Mouse (Mus musculus) liver, embryonic 14.5 days (tissue): ENCODE measurements at regions not wholly inside any gene's neighbourhood (a gene's known extent, or its start where the extent isn't known, plus 50 kb on each side); places are given as distances from the start of the nearest gene placed in this dataset.

Source experiments
- ATAC-seq: fragments of 200-750 bp; cut with Nextera tagmentation; 2 replicates; pipeline ENCODE4 v1.8.0; 2017; ENCODE audit warnings: moderate number of reproducible peaks, mild to moderate bottlenecking, moderate library complexity; ENCODE audit not compliant: insufficient read depth
- DNase-seq, 3 experiments: peaks; one replicate each; pipeline ENCODE4 v3.0.0-alpha.2; 2012 to 2013; ENCODE audit warnings: low read depth in 3 of 3, low spot score in 3 of 3
- H3K27ac ChIP-seq: fragments of 300-500 bp; sonication (generic); 2 replicates; pipeline ENCODE4 v1.5.1; 2014; ENCODE audit warnings: moderate library complexity, mild to moderate bottlenecking, control low read depth, inconsistent platforms
- H3K27me3 ChIP-seq: fragments of 300-500 bp; sonication (generic); 2 replicates; pipeline ENCODE4 v1.6.1; 2014; ENCODE audit warnings: mild to moderate bottlenecking, low read length, moderate library complexity; ENCODE audit not compliant: control insufficient read depth, insufficient read depth
- H3K36me3 ChIP-seq: fragments of 300-500 bp; sonication (generic); replicated peaks from 2 replicates; pipeline ENCODE4 v1.6.1; 2014; ENCODE audit warnings: low read depth; ENCODE audit not compliant: control insufficient read depth, insufficient read depth
- H3K4me1 ChIP-seq, 2 experiments: fragments of 200-500 bp in 1 of 2; fragments of 300-500 bp in 1 of 2; sonication (generic) in 1 of 2; replicated peaks; 2 replicates each; pipeline ENCODE4 v1.6.1; 2012 to 2014; ENCODE audit warnings: antibody characterized with exemption in 1 of 2, inconsistent platforms in 1 of 2, low read length in 1 of 2; ENCODE audit not compliant: control insufficient read depth in 2 of 2, insufficient read depth in 2 of 2
- H3K4me2 ChIP-seq: fragments of 300-500 bp; sonication (generic); 2 replicates; pipeline ENCODE4 v1.6.1; 2014; ENCODE audit warnings: low read depth, mild to moderate bottlenecking, control low read depth, moderate library complexity
- H3K4me3 ChIP-seq, 2 experiments: fragments of 200-500 bp in 1 of 2; fragments of 300-500 bp in 1 of 2; sonication (generic) in 1 of 2; 2 replicates each; pipeline ENCODE4 v1.5.1; 2012 to 2014; ENCODE audit warnings: low read depth in 2 of 2, low read length in 2 of 2, mild to moderate bottlenecking in 2 of 2, control low read depth in 1 of 2, inconsistent platforms in 1 of 2, moderate library complexity in 1 of 2; ENCODE audit not compliant: insufficient read depth in 1 of 2
- H3K9ac ChIP-seq: fragments of 300-500 bp; sonication (generic); replicated peaks from 2 replicates; pipeline ENCODE4 v1.6.1; 2014; ENCODE audit warnings: mild to moderate bottlenecking, control low read depth, moderate library complexity
- H3K9me3 ChIP-seq: fragments of 300-500 bp; sonication (generic); 2 replicates; pipeline ENCODE4 v1.6.1; 2016; ENCODE audit warnings: low read length, mixed read lengths; ENCODE audit not compliant: control insufficient read depth
- CTCF ChIP-seq: IDR thresholded peaks from 2 replicates; pipeline ENCODE4 v1.5.1; 2016; ENCODE audit warnings: antibody characterized with exemption, low read depth, control low read depth
- EP300 ChIP-seq: IDR thresholded peaks from 2 replicates; pipeline ENCODE4 v1.6.1; 2016; ENCODE audit warnings: antibody characterized with exemption, low read depth
- WGBS: fragments of 180-500 bp; shearing (Covaris S2); extraction: QIAGEN DNeasy Blood & Tissue Kit; methylation state at CpG from one replicate; pipeline ENCODE4 v1.1.7; 2014; ENCODE audit not compliant: insufficient replicate concordance; 5-methylcytosine and 5-hydroxymethylcytosine counted together

GRCm38 (mm10) chr14:67554897-67555296 lies 1545.9 kb upstream of the Gulo start:
- Histone ChIP-seq H3K9ac (no peak overlapping the region), H3K4me1 (no peaks in the 10 kb centered on the region), H3K4me3 (no peak overlapping the region), H3K36me3 (no peaks in the 10 kb centered on the region), H3K27me3 (no peaks in the 10 kb centered on the region), H3K4me2 (no peak overlapping the region), H3K27ac (no peak overlapping the region), H3K9me3 (no peaks in the 10 kb centered on the region)
- ATAC-seq (no peak), DNase-seq (no peak)
- TF ChIP-seq EP300 = no peak
- WGBS = 84% methylated on average over 7 of the region's 7 CpGs

GRCm38 (mm10) chr14:67550462-67551185 lies 1541.6 kb upstream of the Gulo start:
- no peaks in the 10 kb centered on the region for H3K27me3 ChIP-seq
- DNase-seq = no peak
- no peaks in the 10 kb centered on the region for H3K9me3 ChIP-seq
- ATAC-seq = no peak
- no peak overlapping the region for H3K9ac ChIP-seq
- H3K4me2 ChIP-seq = no peak overlapping the region
- H3K36me3 ChIP-seq = no peaks in the 10 kb centered on the region
- TF ChIP-seq EP300 (no peak), CTCF (no peak)
- H3K27ac ChIP-seq = no peak overlapping the region
- 59% methylated on average over 6 of the region's 6 CpGs for WGBS
- H3K4me1 ChIP-seq = no peaks in the 10 kb centered on the region
- no peak overlapping the region for H3K4me3 ChIP-seq

- H3K36me3 ChIP-seq = no peaks in the 10 kb centered on the region
- no peak for DNase-seq
- WGBS = 66% methylated on average over 6 of the region's 6 CpGs
- no peak overlapping the region for H3K4me2 ChIP-seq
- ATAC-seq = no peak
- TF ChIP-seq CTCF (peak; percentile 38; the same call in 1 of the 2 replicates), EP300 (no peak)
- no peak overlapping the region for H3K4me3 ChIP-seq
- no peaks in the 10 kb centered on the region for H3K4me1 ChIP-seq
- H3K9me3 ChIP-seq = no peaks in the 10 kb centered on the region; the same call in 1 of the 2 replicates
- no peak overlapping the region for H3K27ac ChIP-seq
- no peak overlapping the region for H3K9ac ChIP-seq
- H3K27me3 ChIP-seq = no peaks in the 10 kb centered on the region
Measured at GRCm38 (mm10) chr14:67548750-67549149, 1539.7 kb upstream of the Gulo start.

- TF ChIP-seq CTCF (no peak), EP300 (no peak)
- Histone ChIP-seq H3K4me2 (no peak overlapping the region), H3K4me3 (no peak overlapping the region), H3K4me1 (no peaks in the 10 kb centered on the region), H3K36me3 (no peaks in the 10 kb centered on the region), H3K27ac (no peak overlapping the region), H3K9ac (no peak overlapping the region), H3K27me3 (no peaks in the 10 kb centered on the region), H3K9me3 (no peaks in the 10 kb centered on the region; the same call in 1 of the 2 replicates)
- DNase-seq (no peak), ATAC-seq (no peak)
- 45% methylated on average over 5 of the region's 5 CpGs for WGBS
Measured at GRCm38 (mm10) chr14:67545036-67545435, 1536.0 kb upstream of the Gulo start.

- Histone ChIP-seq H3K36me3 (no peaks in the 10 kb centered on the region), H3K4me2 (no peak overlapping the region), H3K4me1 (no peaks in the 10 kb centered on the region), H3K9ac (no peak overlapping the region), H3K4me3 (no peak overlapping the region), H3K27ac (no peak overlapping the region), H3K27me3 (no peaks in the 10 kb centered on the region), H3K9me3 (no peaks in the 10 kb centered on the region; the same call in 1 of the 2 replicates)
- WGBS = 54% methylated on average over 4 of the region's 4 CpGs
- ATAC-seq (no peak), DNase-seq (no peak)
- no peak for TF ChIP-seq EP300
- TF ChIP-seq CTCF = no peak
Measured at GRCm38 (mm10) chr14:67541271-67541711, 1532.3 kb upstream of the Gulo start.
